Mouse (Mus musculus): ENCODE data around the gene Kbtbd12.

Gene Kbtbd12

GRCm38 (mm10) chr6:88627317-88627811, 10.4 kb downstream of the Kbtbd12 start:
- peak; percentile 78 for DNase-seq (ENCODE audit: low read depth, low spot score)

- no peak for DNase-seq (ENCODE audit: low read depth, low spot score)
These were observed 10.8 kb downstream of the Kbtbd12 start for GRCm38 (mm10) chr6:88626912-88627311.

GRCm38 (mm10) chr6:88626462-88626861, 11.3 kb downstream of the Kbtbd12 start:
- DNase-seq (ENCODE audit: low read depth, low spot score): no peak

GRCm38 (mm10) chr6:88621816-88622481, 15.8 kb downstream of the Kbtbd12 start:
- no peak for DNase-seq (ENCODE audit: low read depth, low spot score)

GRCm38 (mm10) chr6:88619542-88619941, 18.2 kb downstream of the Kbtbd12 start:
- no peak for DNase-seq (ENCODE audit: low read depth, low spot score)

GRCm38 (mm10) chr6:88615352-88615751, 22.4 kb downstream of the Kbtbd12 start:
- DNase-seq (ENCODE audit: low read depth, low spot score): no peak

- no peak for DNase-seq (ENCODE audit: low read depth, low spot score)
These were observed 31.3 kb downstream of the Kbtbd12 start for GRCm38 (mm10) chr6:88606417-88606816.

GRCm38 (mm10) chr6:88605715-88606114, 32.0 kb downstream of the Kbtbd12 start:
- DNase-seq (ENCODE audit: low read depth, low spot score): peak; percentile 30

GRCm38 (mm10) chr6:88605235-88605634, 32.5 kb downstream of the Kbtbd12 start:
- DNase-seq (ENCODE audit: low read depth, low spot score): no peak

GRCm38 (mm10) chr6:88596108-88596507, 41.6 kb downstream of the Kbtbd12 start:
- DNase-seq (ENCODE audit: low read depth, low spot score): no peak

GRCm38 (mm10) chr6:88592367-88592766, 45.4 kb downstream of the Kbtbd12 start:
- DNase-seq (ENCODE audit: low read depth, low spot score): no peak

- no peak for DNase-seq (ENCODE audit: low read depth, low spot score)
These were observed 47.5 kb downstream of the Kbtbd12 start for GRCm38 (mm10) chr6:88590231-88590630.

GRCm38 (mm10) chr6:88589517-88589916, 48.2 kb downstream of the Kbtbd12 start:
- peak; percentile 36 for DNase-seq (ENCODE audit: low read depth, low spot score)

GRCm38 (mm10) chr6:88588581-88589256, 49.0 kb downstream of the Kbtbd12 start:
- no peak for DNase-seq (ENCODE audit: low read depth, low spot score)

- DNase-seq (ENCODE audit: low read depth, low spot score): no peak
These were observed 50.7 kb downstream of the Kbtbd12 start for GRCm38 (mm10) chr6:88587091-88587490.

- DNase-seq (ENCODE audit: low read depth, low spot score): no peak
These were observed 53.8 kb downstream of the Kbtbd12 start for GRCm38 (mm10) chr6:88583950-88584349.

GRCm38 (mm10) chr6:88576495-88576894, 61.3 kb downstream of the Kbtbd12 start:
- no peak for DNase-seq (ENCODE audit: low read depth, low spot score)

GRCm38 (mm10) chr6:88566676-88567075, 71.1 kb downstream of the Kbtbd12 start:
- DNase-seq (ENCODE audit: low read depth, low spot score): no peak

GRCm38 (mm10) chr6:88565033-88565432, 72.7 kb downstream of the Kbtbd12 start:
- no peak for DNase-seq (ENCODE audit: low read depth, low spot score)

GRCm38 (mm10) chr6:88560156-88560555, 77.6 kb downstream of the Kbtbd12 start:
- no peak for DNase-seq (ENCODE audit: low read depth, low spot score)

GRCm38 (mm10) chr6:88559688-88560087, 78.1 kb downstream of the Kbtbd12 start:
- DNase-seq (ENCODE audit: low read depth, low spot score): no peak

GRCm38 (mm10) chr6:88558076-88558475, 79.7 kb downstream of the Kbtbd12 start:
- DNase-seq (ENCODE audit: low read depth, low spot score): no peak

GRCm38 (mm10) chr6:88557548-88557947, 80.2 kb downstream of the Kbtbd12 start:
- no peak for DNase-seq (ENCODE audit: low read depth, low spot score)
